Mouse (Mus musculus): Measurements from ENCODE around the gene Tenm4. TPM values are rescaled to one million over a fixed set of nuclear protein-coding genes. Genes with fewer than 3 reads are reported as not detected.

Gene Tenm4
- polyA plus RNA-seq, 1 experiment from 2014 or later = 0.68 TPM

GRCm38 (mm10) chr7:96678236-96678635, 507.2 kb downstream of the Tenm4 start:
- Histone ChIP-seq H3K9ac (replicated peaks) (no peak overlapping the region), H3K9me3 (ENCODE audit: low read length) (no peaks in the 10 kb centered on the region), H3K4me1 (ENCODE audit: insufficient read depth) (no peaks in the 10 kb centered on the region), H3K27me3 (ENCODE audit: insufficient read depth, low read length) (no peaks in the 10 kb centered on the region), H3K4me2 (ENCODE audit: low read depth, low read length) (no peak overlapping the region), H3K4me3 (ENCODE audit: low read depth, low read length) (no peak overlapping the region), H3K27ac (ENCODE audit: low read depth) (no peak overlapping the region), H3K36me3 (replicated peaks; ENCODE audit: insufficient read depth, low read length) (no peaks in the 10 kb centered on the region)
- DNase-seq = no peak
- ATAC-seq = no peak
- WGBS (ENCODE audit: insufficient replicate concordance) = 84% methylated on average over 4 of the region's 4 CpGs
- TF ChIP-seq CTCF (IDR thresholded peaks at IDR 0.05; ENCODE audit: low read depth) = no peak
- no peak for TF ChIP-seq EP300 (IDR thresholded peaks at IDR 0.05; ENCODE audit: low read depth)

- ATAC-seq (no peak), DNase-seq (no peak)
- Histone ChIP-seq H3K4me1 (ENCODE audit: insufficient read depth) (no peaks in the 10 kb centered on the region), H3K27ac (ENCODE audit: low read depth) (no peak overlapping the region), H3K27me3 (ENCODE audit: insufficient read depth, low read length) (no peaks in the 10 kb centered on the region), H3K36me3 (replicated peaks; ENCODE audit: insufficient read depth, low read length) (no peaks in the 10 kb centered on the region), H3K9me3 (ENCODE audit: low read length) (no peaks in the 10 kb centered on the region), H3K4me3 (ENCODE audit: low read depth, low read length) (no peak overlapping the region), H3K4me2 (ENCODE audit: low read depth, low read length) (no peak overlapping the region), H3K9ac (replicated peaks) (no peak overlapping the region)
- 86% methylated on average over 1 of the region's 1 CpGs for WGBS (ENCODE audit: insufficient replicate concordance)
- no peak for TF ChIP-seq CTCF (IDR thresholded peaks at IDR 0.05; ENCODE audit: low read depth)
- no peak for TF ChIP-seq EP300 (IDR thresholded peaks at IDR 0.05; ENCODE audit: low read depth)
Measured at GRCm38 (mm10) chr7:96679746-96680145, 508.7 kb downstream of the Tenm4 start.

DNA sequence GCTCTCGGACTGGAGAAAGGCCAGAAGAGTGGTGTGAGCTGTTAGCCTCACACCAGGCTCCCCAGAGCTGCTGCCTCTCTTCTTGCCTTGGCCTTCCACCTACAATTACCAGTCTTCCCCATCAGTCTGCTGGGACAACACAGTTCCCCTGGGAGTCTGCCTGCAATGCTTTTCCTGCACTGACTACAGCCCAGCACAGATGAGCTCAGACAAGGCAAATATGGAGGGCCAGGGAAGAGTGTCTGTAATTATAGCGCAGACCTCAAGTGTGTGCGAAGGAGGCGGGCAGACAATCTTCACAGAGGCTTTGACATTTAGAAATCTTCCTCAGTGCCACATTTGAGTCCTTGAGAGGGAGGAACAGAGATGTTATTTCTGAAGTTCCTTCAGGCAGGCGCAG, 509.4 kb downstream of the Tenm4 start:
- Histone ChIP-seq H3K9ac (replicated peaks) (no peak overlapping the region), H3K4me1 (ENCODE audit: insufficient read depth) (no peaks in the 10 kb centered on the region), H3K4me3 (ENCODE audit: low read depth, low read length) (no peak overlapping the region), H3K36me3 (replicated peaks; ENCODE audit: insufficient read depth, low read length) (no peaks in the 10 kb centered on the region), H3K4me2 (ENCODE audit: low read depth, low read length) (no peak overlapping the region), H3K27me3 (ENCODE audit: insufficient read depth, low read length) (no peaks in the 10 kb centered on the region), H3K27ac (ENCODE audit: low read depth) (no peak overlapping the region), H3K9me3 (ENCODE audit: low read length) (no peaks in the 10 kb centered on the region)
- WGBS (ENCODE audit: insufficient replicate concordance) = 85% methylated on average over 5 of the region's 5 CpGs
- TF ChIP-seq CTCF (IDR thresholded peaks at IDR 0.05; ENCODE audit: low read depth) (no peak), EP300 (IDR thresholded peaks at IDR 0.05; ENCODE audit: low read depth) (no peak)
- ATAC-seq (no peak), DNase-seq (no peak)

DNA sequence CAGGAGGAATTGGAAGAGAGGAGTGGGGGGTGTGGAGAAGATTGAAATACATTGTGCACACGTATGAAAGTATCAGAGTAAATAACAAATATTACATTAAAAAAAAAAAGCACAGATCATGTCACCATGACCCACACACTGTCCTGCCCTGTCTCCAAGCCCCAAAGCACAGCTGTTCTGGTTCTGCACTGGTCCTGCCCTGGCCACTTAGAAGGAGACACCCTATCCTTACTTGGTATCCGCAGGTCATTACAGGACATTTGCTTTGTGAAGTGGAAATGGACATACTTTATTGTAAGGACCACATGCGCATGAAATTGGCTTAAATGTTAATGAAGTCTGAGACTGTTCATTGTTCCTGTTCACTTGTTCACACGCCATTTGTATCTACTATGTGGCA, 510.8 kb downstream of the Tenm4 start:
- Histone ChIP-seq H3K4me3 (ENCODE audit: low read depth, low read length) (no peak overlapping the region), H3K36me3 (replicated peaks; ENCODE audit: insufficient read depth, low read length) (no peaks in the 10 kb centered on the region), H3K9me3 (ENCODE audit: low read length) (no peaks in the 10 kb centered on the region), H3K4me2 (ENCODE audit: low read depth, low read length) (no peak overlapping the region), H3K27me3 (ENCODE audit: insufficient read depth, low read length) (no peaks in the 10 kb centered on the region), H3K9ac (replicated peaks) (no peak overlapping the region), H3K27ac (ENCODE audit: low read depth) (no peak overlapping the region), H3K4me1 (ENCODE audit: insufficient read depth) (no peaks in the 10 kb centered on the region)
- ATAC-seq = no peak
- DNase-seq = no peak
- TF ChIP-seq CTCF (IDR thresholded peaks at IDR 0.05; ENCODE audit: low read depth) (no peak), EP300 (IDR thresholded peaks at IDR 0.05; ENCODE audit: low read depth) (no peak)
- WGBS (ENCODE audit: insufficient replicate concordance) = 76% methylated on average over 4 of the region's 4 CpGs

DNA sequence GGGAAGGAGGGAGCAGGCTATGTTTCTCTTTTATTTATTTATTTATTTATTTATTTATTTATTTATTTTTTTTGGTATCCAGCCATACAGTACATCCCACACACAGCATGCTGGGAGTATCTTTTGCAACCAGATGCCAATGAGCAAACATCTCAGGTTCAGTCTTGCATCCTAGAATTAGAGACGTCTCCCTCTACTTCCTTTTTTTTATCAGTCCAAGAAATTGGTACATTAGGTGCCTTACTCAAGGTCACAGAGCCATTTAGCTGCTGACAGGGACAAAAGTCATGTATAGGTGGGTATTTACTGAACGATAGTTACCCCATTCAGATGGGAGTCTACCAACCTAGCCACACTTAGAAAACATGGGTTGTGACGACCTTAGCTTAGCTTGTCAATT, 517.1 kb downstream of the Tenm4 start:
- H3K27ac ChIP-seq (ENCODE audit: low read depth) = no peak overlapping the region
- ATAC-seq = no peak
- H3K4me2 ChIP-seq (ENCODE audit: low read depth, low read length) = no peak overlapping the region

GRCm38 (mm10) chr7:96701097-96701845, 530.2 kb downstream of the Tenm4 start:
- no peak overlapping the region for H3K4me3 ChIP-seq (ENCODE audit: low read depth, low read length)
- DNase-seq (peak; percentile 44), ATAC-seq (peak; percentile 24)
- no peaks in the 10 kb centered on the region for H3K27me3 ChIP-seq (ENCODE audit: insufficient read depth, low read length)
- WGBS (ENCODE audit: insufficient replicate concordance) = 72% methylated on average over 8 of the region's 8 CpGs
- H3K4me1 ChIP-seq (ENCODE audit: insufficient read depth) = peaks cover 8% of the 10 kb centered on the region
- no peaks in the 10 kb centered on the region for H3K9me3 ChIP-seq (ENCODE audit: low read length)
- no peak overlapping the region for H3K27ac ChIP-seq (ENCODE audit: low read depth)
- no peak overlapping the region for H3K9ac ChIP-seq (replicated peaks)
- no peak for TF ChIP-seq CTCF (IDR thresholded peaks at IDR 0.05; ENCODE audit: low read depth)
- no peak for TF ChIP-seq EP300 (IDR thresholded peaks at IDR 0.05; ENCODE audit: low read depth)
- H3K4me2 ChIP-seq (ENCODE audit: low read depth, low read length) = peak overlapping the region; percentile 10; the same call in 1 of the 2 replicates
- no peaks in the 10 kb centered on the region for H3K36me3 ChIP-seq (replicated peaks; ENCODE audit: insufficient read depth, low read length)

More for the DNA sequence above, 517.1 kb downstream of the Tenm4 start:
- no peak for DNase-seq
- Histone ChIP-seq H3K27me3 (ENCODE audit: insufficient read depth, low read length) (no peaks in the 10 kb centered on the region), H3K4me1 (ENCODE audit: insufficient read depth) (no peaks in the 10 kb centered on the region), H3K9ac (replicated peaks) (no peak overlapping the region), H3K36me3 (replicated peaks; ENCODE audit: insufficient read depth, low read length) (no peaks in the 10 kb centered on the region), H3K9me3 (ENCODE audit: low read length) (no peaks in the 10 kb centered on the region), H3K4me3 (ENCODE audit: low read depth, low read length) (no peak overlapping the region)
- TF ChIP-seq CTCF (IDR thresholded peaks at IDR 0.05; ENCODE audit: low read depth) = no peak
- no peak for TF ChIP-seq EP300 (IDR thresholded peaks at IDR 0.05; ENCODE audit: low read depth)
- WGBS (ENCODE audit: insufficient replicate concordance) = 63% methylated on average over 3 of the region's 3 CpGs

Measured in liver, postnatal 0 days (tissue).